Mouse (Mus musculus) spleen, embryonic (tissue): Measurements from ENCODE around the gene Lmx1b.

Source experiments
- CTCF ChIA-PET: fragments of 350-600 bp; sonication (Branson Sonifier 250); formaldehyde crosslinking; loops from one replicate; lab custom pipeline; 2022; lab: Charles Lee

The Lmx1b gene

DNA sequence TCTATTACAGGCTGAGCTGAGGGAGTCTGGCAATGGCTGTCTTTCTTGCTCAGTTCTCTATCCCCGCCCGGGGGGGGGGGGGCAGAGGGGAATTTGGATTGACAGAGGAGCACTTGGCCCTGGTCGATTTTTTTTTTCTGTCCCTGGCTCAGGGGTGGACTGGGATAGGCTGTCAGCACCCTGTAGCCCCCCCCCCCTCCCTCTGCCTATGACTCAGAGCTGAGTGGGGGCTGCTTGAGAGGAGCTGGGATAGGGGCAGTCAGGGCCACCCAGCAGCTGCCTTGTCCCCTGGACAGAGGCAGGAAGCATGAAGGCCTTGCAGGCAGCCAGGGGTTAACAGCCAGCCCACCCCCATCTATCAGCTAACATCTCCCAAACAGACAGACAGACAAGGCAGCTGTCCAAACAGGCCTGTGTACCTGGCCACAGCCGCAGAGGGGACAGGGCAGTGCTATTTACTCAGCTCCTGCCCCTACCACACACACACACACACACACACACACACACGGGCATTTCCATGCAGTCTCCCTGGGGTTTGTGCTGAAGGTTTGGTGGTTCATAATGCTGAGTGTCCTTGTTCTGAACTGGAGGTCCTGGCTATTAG, 57.8 kb downstream of the Lmx1b start:
- CTCF ChIA-PET: no interaction called here

DNA sequence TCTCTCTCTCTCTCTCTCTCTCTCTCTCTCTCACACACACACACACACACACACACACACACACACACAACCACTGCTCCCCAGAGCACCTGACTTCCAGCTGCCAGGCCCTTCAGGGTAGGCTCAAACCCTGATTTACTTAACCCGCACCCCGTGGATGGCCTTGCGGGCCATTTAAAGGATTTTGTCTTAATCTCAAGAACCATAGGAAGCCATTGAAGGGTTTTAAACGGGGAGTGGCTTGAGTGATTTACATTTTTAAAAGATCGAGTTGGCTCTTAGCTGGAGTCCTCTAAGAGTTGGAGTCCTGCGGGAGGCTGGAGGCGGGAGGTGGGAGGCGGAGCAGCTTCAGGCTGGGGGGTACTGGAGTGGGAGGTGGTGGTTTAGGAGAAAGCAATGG, 58.4 kb downstream of the Lmx1b start:
- CTCF ChIA-PET: interaction anchor here (0.6 kb wide), 1 partner anchor 380 kb away, joined by 3 read pairs; no protein-coding TSS in a partner anchor

DNA sequence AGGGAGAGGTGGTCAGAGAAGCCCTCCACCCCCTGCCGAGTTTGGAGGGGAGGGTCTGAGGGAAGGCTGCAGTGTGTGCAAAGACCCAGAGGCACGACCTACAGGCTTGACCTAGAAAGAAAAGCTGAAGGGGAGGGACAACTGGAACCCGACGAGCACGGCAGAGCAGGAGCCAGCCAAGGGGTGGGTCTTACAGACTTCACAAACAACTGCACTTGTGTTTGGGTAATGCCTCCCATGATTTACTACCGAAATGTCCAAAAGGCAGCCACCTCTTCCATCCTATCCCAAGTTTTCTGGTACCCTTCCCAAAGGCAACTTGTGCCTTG, 58.9 kb downstream of the Lmx1b start:
- CTCF ChIA-PET: interaction anchor here (0.6 kb wide), 1 partner anchor 380 kb away, joined by 3 read pairs; no protein-coding TSS in a partner anchor

DNA sequence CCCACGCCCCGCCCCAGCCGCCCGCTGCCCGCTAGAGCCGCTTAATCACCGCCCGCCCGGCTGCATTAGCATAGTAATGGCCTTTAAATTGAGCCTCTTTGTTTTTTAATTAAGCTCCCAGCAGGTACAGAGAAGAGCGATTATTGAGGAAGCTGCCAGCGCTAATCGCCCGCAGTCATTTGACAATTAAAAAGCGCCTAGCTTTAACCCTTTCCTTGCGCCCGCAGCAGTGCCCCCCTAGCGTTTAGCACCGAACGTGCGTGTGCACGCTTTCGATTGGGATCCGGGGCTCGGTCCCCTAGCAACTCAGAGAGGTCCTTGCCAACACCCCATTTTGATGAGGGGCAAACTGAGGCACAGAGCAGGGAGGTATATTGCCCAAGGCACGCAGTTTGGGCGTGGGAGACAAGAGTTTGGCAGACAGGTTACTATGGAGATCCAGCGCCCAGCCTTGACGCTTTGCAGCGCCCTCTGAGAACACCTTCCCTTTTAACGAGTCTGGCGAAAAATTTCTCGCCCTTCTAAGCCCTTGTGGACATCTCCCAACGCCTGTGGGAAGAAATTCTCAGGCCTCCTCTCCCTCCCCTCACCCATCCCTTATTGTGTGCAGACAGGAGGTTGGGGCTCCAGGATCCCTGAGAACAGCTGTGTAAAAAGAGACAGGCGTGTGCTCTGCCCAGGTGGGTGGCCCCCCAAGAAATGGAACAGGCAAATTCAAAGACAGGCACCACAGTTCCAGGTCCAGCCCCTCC, 59.4 kb downstream of the Lmx1b start:
- CTCF ChIA-PET: interaction anchor here (0.6 kb wide), 1 partner anchor 379 kb away, joined by 3 read pairs; no protein-coding TSS in a partner anchor

DNA sequence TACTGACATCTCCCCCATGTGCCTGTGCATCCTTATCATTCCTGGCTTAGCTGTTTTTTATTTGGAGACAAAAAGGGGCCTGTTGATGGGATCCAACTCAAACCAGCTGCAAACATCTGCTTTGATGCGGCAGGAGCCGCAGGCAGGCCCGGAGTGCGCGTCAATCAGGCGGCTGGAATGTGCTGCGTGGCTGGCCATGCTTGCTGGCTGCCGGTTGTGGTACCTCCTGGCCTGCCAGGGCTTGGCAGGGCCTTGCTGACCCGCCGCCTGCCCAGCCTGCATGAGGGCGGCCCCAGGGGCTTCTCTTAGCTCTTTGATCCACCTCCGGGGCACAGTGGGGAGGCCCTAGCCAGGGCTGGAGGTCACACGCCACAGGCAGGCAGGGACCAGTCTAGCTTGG, 64.9 kb downstream of the Lmx1b start:
- CTCF ChIA-PET: no interaction called here

DNA sequence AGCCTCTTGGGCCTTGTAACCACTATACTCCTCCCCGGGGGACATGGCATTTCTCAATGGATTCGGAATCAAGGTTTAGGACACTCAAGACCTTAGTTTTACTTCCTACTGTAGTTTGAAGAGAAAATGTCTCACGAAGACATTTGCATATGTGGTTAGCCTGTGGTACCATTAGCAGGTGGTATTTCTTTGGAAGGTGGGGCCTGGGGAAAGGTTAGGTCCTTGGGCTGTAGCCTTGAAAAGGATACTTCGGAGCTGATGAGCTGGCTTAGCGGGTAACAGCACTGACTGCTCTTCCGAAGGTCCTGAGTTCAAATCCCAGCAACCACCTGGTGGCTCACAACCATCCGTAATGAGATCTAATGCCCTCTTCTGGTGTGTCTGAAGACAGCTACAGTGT, 67.2 kb downstream of the Lmx1b start:
- CTCF ChIA-PET: no interaction called here

DNA sequence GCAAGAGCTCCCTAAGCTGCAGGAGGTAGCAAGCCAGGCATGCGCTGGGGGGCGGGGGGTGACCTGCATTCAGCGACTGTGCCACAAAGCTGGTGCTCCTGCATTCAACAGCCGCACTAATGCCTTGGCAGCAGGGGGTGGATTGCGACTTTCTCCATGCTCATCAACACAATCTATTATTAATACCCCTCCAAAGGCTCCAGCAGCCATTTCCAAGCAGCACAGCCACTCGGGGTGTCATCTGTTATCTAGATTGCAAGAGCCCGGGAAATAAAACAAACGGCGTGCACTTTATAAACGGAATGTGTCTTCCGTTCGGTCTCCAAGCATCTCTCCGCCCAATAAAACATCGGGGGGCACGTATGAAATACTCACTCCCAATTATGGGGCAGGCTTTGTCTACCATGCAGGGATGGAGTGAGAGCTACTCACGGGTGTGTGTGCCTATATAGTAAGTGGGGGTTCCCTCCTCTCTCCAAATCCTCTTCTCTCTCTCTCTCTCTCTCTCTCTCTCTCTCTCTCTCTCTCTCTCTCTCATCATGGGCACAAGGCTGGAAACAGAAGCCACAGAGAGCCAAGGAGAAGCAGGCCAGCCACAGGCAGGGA, 69.0 kb downstream of the Lmx1b start:
- CTCF ChIA-PET: no interaction called here

DNA sequence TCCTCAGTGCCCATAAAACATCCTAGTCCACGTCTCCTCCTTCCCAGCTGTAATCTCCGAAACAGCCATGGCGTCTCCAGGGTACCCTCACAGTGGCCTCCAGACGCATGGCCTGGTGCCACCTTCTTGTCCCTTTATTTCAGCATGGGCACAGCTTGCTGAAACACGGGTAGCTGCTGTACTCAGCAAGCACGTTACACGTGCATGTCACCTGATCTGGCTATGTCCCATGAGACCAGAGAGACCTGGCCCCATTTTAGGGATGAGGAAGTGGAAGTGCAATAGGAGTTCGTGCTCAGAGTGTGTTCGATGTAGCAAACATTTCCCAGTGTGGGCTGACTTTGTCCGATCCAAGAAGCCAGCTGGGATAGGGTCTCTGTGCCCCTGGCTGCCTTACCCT, 70.6 kb downstream of the Lmx1b start:
- CTCF ChIA-PET: no interaction called here

DNA sequence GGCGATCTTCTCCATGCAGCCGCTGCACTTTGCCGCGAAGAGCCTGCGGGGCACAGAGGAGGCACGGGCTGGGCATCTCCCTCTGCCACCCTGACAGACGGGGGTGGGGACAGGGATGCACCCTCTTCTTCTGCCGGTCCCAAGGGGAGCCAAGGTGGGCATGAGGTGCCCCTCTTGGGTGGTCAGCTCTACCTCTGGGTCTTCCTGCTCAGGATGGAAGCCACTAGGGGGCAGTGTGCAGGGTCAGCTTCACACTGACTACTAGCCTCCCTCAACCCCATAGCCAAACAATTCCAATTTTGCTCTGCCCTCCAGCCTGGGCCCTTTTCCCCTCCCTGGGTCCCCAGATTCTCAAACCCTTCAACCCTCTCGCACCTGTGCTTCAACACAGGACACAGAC, 71.1 kb downstream of the Lmx1b start:
- CTCF ChIA-PET: no interaction called here

DNA sequence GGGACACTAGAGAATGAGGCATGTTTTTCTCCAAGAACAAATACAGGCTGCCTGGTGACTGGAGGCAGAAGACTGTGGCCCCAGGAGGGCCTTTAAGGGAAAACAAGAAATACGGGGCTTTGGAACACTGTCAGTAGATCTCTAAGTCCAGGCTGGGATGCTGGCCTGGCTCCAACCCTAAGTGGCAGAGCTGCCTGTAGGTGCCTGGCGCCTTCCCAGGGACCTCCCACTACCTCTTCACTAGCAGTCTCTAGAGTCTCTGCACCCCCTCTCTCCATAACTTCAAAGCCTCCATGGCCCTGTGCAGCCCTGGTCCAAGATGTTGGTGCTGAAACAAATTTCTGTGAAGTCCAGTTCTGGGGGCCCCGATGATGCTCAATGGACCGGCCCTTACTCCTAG, 74.4 kb downstream of the Lmx1b start:
- CTCF ChIA-PET: no interaction called here

DNA sequence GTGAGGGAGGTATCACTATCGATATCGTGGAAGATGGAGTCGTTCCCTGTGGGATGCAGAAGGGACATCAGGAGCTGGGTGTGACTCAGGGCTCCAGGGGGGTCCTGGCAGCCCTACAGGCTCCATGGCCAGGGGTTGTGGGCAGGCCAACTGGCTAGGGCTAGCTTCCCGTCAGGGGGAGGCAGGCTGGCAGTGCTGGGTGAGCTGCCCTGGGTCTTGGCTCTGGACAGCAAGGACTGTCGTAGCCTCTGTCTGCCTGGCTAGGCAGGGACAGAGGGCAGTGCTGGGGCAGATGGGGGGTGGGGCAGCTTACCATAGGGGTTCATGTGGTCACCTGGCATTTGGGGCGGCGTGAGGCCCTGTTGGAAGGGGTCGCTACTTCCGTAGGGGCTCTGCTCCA, 75.6 kb downstream of the Lmx1b start:
- CTCF ChIA-PET: no interaction called here

DNA sequence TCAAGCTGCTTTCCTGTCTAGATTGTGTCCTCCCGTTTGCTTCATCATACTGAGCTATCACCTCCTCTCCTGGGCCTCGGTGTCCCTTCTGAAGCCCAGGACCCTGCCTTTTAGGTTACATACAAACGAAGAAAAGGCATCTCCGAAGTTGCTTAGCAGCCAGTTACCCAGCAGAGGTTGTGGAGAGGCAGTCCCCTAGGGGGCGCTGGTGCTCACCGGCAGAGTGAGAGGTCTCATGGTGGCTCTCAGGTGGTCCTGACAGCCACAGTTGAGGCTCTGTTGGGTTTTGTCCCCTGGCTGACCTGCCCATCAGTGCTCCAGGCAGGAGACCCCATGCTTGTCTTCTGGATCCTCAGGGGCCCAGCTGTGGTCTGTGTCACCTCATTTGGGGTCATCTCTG, 80.6 kb downstream of the Lmx1b start:
- CTCF ChIA-PET: no interaction called here

DNA sequence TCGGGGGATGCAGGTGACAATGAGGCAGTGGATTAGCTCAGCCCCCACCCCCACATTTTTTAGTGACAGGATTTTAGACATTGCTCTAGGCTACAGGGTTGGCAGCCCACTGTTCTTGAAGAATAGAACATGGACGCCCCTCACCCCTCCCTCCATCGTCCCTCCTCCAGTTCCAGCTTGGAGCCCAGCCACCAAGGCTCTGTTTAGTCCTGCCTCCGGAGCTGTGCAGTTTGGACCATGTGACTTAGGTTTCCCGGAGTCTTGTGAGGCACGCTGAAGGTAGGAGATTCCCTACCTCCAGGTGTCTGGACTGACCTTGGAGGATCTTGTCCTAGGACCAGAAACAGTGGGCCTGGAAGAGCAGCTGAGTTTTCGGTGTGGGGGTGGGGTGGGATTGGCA, 81.0 kb downstream of the Lmx1b start:
- CTCF ChIA-PET: no interaction called here

DNA sequence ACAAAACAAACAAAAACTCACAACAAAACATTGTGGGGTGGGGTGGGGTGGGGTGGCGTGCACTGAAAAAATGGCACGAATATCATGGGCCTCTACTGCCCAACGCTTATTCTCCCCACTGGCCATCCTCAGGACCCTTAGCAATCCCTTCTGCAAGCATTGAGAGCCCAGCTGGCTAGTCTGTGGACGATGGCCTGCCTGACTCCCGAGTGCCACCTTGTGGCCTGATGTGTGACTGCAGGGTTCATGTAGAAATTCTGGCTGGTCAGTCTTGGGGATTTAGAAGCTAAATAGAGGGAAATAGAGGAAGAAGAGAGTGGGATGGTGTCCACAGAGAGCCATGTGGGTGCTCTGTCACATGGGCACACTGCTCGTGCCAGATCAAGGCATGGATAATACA, 82.1 kb downstream of the Lmx1b start:
- CTCF ChIA-PET: no interaction called here

DNA sequence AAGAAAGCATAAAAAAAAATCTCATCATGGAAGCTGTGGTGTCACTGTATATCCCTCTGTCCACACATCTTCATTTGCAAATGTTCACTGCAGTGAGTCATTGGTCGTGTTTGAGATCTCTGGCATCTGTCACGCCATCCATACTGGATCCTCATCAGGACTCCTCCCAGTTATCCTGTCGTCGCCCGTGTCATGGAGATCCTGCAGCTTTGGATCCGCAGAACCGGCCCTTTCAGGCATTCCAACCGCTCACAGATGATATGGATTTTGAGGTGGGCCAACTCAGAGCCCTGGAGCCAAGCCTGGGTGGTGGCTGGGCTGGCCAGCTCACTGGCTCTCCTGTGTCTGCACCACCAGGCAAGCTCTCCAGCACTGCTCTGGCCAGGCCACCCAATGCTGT, 84.7 kb downstream of the Lmx1b start:
- CTCF ChIA-PET: no interaction called here

DNA sequence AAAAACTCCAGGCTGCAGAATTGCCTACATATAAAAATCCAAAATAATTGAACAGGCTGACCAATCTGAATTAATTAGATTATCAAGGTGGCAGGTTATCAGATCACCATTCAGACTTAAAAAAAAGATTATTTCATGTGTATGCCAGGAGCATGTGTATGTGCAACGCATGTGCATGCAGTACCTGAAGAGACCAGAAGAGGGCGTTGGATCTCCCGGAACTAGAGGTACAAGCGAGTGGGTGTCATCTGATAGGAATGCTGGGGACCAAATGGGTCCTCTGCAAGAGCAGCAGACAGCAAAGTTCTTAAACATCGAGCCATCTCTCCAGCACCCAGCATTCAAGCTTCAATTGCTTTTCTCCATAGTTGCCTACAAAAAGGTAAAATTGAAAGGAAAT, 87.6 kb downstream of the Lmx1b start:
- CTCF ChIA-PET: no interaction called here

DNA sequence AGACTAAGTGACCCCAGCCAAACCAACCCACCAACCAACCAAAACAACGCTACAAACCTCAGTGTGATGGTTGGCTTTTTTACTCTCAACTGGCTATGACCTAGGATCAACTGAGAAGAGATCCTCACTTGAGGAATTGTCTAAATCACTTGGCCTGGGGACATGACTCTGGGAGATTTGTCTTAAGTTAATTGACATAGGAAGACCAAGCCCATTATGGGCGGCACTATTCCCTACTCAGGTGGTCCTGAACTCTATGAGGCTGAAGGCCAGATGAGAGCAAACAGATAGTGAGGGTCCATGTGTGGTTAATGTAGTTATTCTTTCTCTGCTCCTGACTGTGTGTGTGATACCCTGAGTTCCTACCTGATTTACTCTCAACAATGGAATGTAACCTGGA, 92.7 kb downstream of the Lmx1b start:
- CTCF ChIA-PET: no interaction called here

DNA sequence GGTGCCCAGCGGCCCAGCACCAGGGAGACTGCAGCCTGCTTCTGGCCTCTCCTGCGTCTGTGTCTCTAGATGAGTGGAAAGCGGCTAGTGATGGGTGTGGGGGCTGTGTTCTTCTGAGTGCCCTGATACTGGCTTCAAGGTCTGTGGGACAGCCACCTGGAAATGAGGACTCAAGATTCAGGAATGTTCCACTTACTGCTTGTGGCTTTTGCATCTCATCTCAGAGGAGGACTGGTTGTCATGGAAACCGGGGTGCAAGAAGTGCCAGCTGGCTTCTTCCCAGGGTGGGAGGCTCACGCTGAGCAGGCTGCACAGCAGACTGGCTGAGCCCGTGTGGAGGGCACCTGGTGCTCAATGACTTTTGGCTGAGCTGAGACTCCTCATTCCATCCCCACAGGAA, 93.4 kb downstream of the Lmx1b start:
- CTCF ChIA-PET: no interaction called here

DNA sequence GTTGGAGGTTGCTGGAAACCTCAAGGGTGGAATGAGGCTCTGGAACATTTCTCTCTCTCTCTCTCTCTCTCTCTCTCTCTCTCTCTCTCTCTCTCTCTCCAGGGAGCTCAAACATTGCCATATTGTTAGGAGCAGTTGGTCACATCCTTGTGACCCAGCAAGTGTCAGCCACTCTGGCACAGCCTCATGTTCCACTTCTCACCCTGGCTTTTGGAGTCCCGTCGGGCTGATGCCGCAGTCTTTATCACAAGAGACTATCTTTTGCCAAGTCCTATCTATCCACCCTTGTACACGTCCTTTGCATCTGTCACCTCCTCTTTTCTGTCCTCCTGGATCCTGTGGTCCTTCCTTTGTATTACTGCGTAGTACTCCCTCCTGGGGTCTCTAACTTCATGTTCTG, 94.3 kb downstream of the Lmx1b start:
- CTCF ChIA-PET: no interaction called here

DNA sequence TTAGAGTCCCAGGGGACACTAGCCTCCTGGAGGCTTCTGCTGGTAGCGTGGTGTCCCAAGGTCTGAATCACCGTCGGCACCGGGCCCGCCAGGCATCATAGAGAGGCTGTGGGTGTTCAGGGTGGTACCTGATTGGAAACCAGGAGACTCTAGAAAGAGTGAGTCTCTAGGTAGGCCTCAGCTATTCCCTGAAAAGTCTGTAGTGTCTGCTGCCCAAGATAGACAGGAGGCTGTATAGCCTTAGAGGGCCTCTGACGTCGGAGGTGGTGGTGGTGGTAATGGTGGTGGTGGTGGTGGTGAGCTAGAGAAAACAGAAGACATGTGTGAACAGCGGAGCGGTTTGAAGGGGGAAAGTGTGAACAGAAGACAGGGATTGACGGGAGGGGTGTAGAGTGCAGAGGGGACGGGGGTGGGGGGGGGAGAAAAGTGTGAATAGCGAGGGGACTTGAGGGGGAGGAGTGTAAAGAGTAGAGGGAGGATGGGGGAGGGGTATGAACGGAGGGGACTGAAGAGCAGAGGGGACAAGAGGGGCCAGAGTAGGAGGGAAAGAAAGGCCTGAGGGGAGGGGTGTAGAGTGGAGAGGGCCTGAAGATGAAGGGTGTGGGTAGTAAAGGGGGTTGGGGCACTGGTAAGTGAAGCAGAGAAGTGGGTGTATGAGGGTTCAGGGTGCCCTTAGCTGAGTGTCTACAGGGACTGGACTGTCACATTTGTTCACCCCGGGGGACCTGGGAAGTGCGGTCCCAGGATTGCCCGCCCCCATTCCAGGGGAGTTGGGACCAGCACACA, 95.3 kb downstream of the Lmx1b start:
- CTCF ChIA-PET: no interaction called here

DNA sequence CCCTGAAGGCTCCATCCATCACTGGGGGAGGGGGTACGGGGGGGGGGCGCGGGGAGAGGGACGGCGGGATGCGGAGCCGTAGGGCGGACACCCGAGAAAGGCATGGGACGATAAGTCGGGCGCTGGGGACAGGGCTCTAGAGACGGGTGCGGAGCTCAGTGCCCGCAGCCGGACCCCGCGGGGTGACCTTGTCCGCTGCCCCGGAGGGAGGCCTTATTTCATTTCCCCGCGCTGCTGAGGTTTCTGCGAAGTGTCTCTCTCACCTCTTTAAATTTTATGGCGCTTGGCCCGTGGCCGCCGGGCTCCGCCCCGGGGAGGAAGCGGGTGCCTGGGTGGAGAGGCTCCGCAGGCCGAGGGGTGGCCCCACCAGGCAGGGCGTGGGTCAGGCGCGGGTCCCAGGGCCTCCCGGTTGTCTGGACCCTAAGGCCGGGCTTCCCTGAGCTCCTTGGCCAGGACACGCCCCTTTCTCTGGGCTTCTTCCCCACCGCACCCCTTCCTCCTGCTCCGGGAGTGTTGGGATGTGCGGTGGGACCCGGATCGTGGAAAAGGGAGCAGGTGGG, 96.0 kb downstream of the Lmx1b start:
- CTCF ChIA-PET: no interaction called here
